Mouse (Mus musculus) small intestine, adult 2 months (tissue): ENCODE data around the gene Ccdc102a. TPM values are rescaled to one million over a fixed set of nuclear protein-coding genes. Genes with fewer than 3 reads are reported as not detected.
"Not testable (repeated sequence)": the region's sequence is repeated elsewhere in the genome, so short reads cannot be mapped to it uniquely, and the experiment has no call there.

ENCODE experiments used
- H3K27ac ChIP-seq: fragments of 200-500 bp; 2 replicates; pipeline ENCODE4 v1.5.1; 2012; ENCODE audit warnings: low read depth, low read length, control low read depth, inconsistent platforms; ENCODE audit not compliant: insufficient read depth
- H3K27me3 ChIP-seq: fragments of 200-500 bp; 2 replicates; pipeline ENCODE4 v1.6.1; 2012; ENCODE audit warnings: mild to moderate bottlenecking, moderate library complexity, low read length, inconsistent platforms; ENCODE audit not compliant: control insufficient read depth, insufficient read depth
- H3K36me3 ChIP-seq: fragments of 200-500 bp; 2 replicates; pipeline ENCODE4 v1.6.1; 2012; ENCODE audit warnings: mild to moderate bottlenecking, low read length, control low read depth, inconsistent platforms; ENCODE audit not compliant: control insufficient read depth, insufficient read depth
- H3K4me1 ChIP-seq: fragments of 200-500 bp; 2 replicates; pipeline ENCODE4 v1.6.1; 2012; ENCODE audit warnings: low read length, inconsistent platforms, mixed read lengths; ENCODE audit not compliant: control insufficient read depth, insufficient read depth, insufficient read length
- H3K4me3 ChIP-seq: fragments of 200-500 bp; 2 replicates; pipeline ENCODE4 v1.5.1; 2012; ENCODE audit warnings: low read depth, mild to moderate bottlenecking, control low read depth, inconsistent platforms, low read length, moderate library complexity
- CTCF ChIP-seq: fragments of 200-500 bp; IDR thresholded peaks from 2 replicates; pipeline ENCODE4 v1.5.1; 2012; ENCODE audit warnings: low read depth, mild to moderate bottlenecking, control low read depth, inconsistent platforms, low read length, moderate library complexity, mixed read lengths; ENCODE audit not compliant: insufficient replicate concordance, insufficient read length; ENCODE audit errors: extremely low read depth
- POLR2A ChIP-seq: fragments of 200-500 bp; IDR thresholded peaks from 2 replicates; pipeline ENCODE4 v1.6.1; 2012; ENCODE audit warnings: low read depth, mild to moderate bottlenecking, control low read depth, inconsistent platforms, low read length, moderate library complexity
- WGBS: fragments of 180-500 bp; shearing (Covaris S2); methylation state at CpG from one replicate; pipeline ENCODE4 v1.1.7; 2018; 5-methylcytosine and 5-hydroxymethylcytosine counted together
- polyA plus RNA-seq: library from polyadenylated mRNA; depleted of rRNA; stranded (reverse); fragments of >200 nt; gene quantifications from 2 replicates; pipeline ENCODE4 v1.2.3, GENCODE M21; 2012; rRNA removed

The Ccdc102a gene
- polyA plus RNA-seq, 1 experiment: 8.1 TPM

- H3K4me3 ChIP-seq: no peak overlapping the region
- H3K27ac ChIP-seq: no peak overlapping the region
- no peaks in the 10 kb centered on the region for H3K4me1 ChIP-seq
- peaks cover 44% of the 10 kb centered on the region for H3K36me3 ChIP-seq
- 73% methylated on average over 8 of the region's 8 CpGs for WGBS
- peak; percentile 61; the same call in 1 of the 2 replicates for TF ChIP-seq CTCF
- no peak for TF ChIP-seq POLR2A
- H3K27me3 ChIP-seq: no peaks in the 10 kb centered on the region
Observed at GRCm38 (mm10) chr8:94861352-94861910, 56.5 kb downstream of the Ccdc102a start.

GRCm38 (mm10) chr8:94857346-94858173 is 60.3 kb downstream of the Ccdc102a start, which contains the start of gene Polr2c:
Gene Polr2c (plus strand): TSS chr8:94857450.
- no peaks in the 10 kb centered on the region for H3K27me3 ChIP-seq
- peaks cover 39% of the 10 kb centered on the region for H3K36me3 ChIP-seq
- no peaks in the 10 kb centered on the region for H3K4me1 ChIP-seq
- H3K4me3 ChIP-seq: peak within 1 kb of the TSS; percentile 95
- TF ChIP-seq CTCF (peak; percentile 90), POLR2A (peak; percentile 60; the same call in 1 of the 2 replicates)
- peak within 1 kb of the TSS; percentile 19 for H3K27ac ChIP-seq
- under 1% methylated on average over 68 of the region's 68 CpGs for WGBS

- H3K27me3 ChIP-seq: no peaks in the 10 kb centered on the region
- H3K4me1 ChIP-seq: no peaks in the 10 kb centered on the region
- peaks cover 37% of the 10 kb centered on the region for H3K36me3 ChIP-seq
- no peak overlapping the region for H3K27ac ChIP-seq
- 18% methylated on average over 5 of the region's 5 CpGs for WGBS
- TF ChIP-seq POLR2A (no peak), CTCF (no peak)
- H3K4me3 ChIP-seq: no peak overlapping the region
Observed at GRCm38 (mm10) chr8:94857011-94857345, 60.9 kb downstream of the Ccdc102a start.

GRCm38 (mm10) chr8:94854761-94855160 is 63.1 kb downstream of the Ccdc102a start:
- not testable (repeated sequence) for H3K4me3 ChIP-seq, H3K27ac ChIP-seq, H3K4me1 ChIP-seq, H3K27me3 ChIP-seq
- H3K36me3 ChIP-seq: peaks cover 48% of the 10 kb centered on the region
- 87% methylated on average over 11 of the region's 11 CpGs for WGBS

Other genes with a start within 250 kb of the Ccdc102a start
- 50.9 and 84.3 TPM in 2 replicates for gene Pllp, start 221.8 kb downstream of the Ccdc102a start, polyA plus RNA-seq
- 4.2 and 6.5 TPM in 2 replicates for gene Ccl22, start 172.5 kb downstream of the Ccdc102a start, polyA plus RNA-seq
- 55.9 and 160 TPM in 2 replicates for gene Cx3cl1, start 146.1 kb downstream of the Ccdc102a start, polyA plus RNA-seq
- 0.62 and 0.94 TPM in 2 replicates for gene Ccl17, start 107.6 kb downstream of the Ccdc102a start, polyA plus RNA-seq
- 154 and 238 TPM in 2 replicates for gene Coq9, start 79.8 kb downstream of the Ccdc102a start, polyA plus RNA-seq
- 16.7 and 32.0 TPM in 2 replicates for gene Ciapin1, start 79.7 kb downstream of the Ccdc102a start, polyA plus RNA-seq
- 32.3 and 57.1 TPM in 2 replicates for gene Polr2c, start 60.6 kb downstream of the Ccdc102a start, polyA plus RNA-seq
- 58.8 and 156 TPM in 2 replicates for gene Dok4, start 41.8 kb downstream of the Ccdc102a start, polyA plus RNA-seq
- 10.2 and 15.4 TPM in 2 replicates for gene Adgrg5, start 5.6 kb upstream of the Ccdc102a start, polyA plus RNA-seq
- 32.3 and 36.4 TPM in 2 replicates for gene Adgrg1, start 56.7 kb upstream of the Ccdc102a start, polyA plus RNA-seq
- gene Adgrg3, start 99.6 kb upstream of the Ccdc102a start, polyA plus RNA-seq: 3.5 and 7.6 TPM in 2 replicates
- gene Drc7, start 137.0 kb upstream of the Ccdc102a start, polyA plus RNA-seq: not detected in 2 replicates
- gene Katnb1, start 163.1 kb upstream of the Ccdc102a start, polyA plus RNA-seq: 7.9 and 17.7 TPM in 2 replicates